Mouse (Mus musculus) megakaryocyte progenitor cell, adult 5-6 weeks (primary cell): ENCODE measurements around the gene Tiam1. TPM values are rescaled to one million over a fixed set of nuclear protein-coding genes. Genes with fewer than 3 reads are reported as not detected.

Experiments used
- ATAC-seq: replicated peaks from 2 replicates; pipeline ENCODE4 v1.8.0; 2016; ENCODE audit warnings: mild to moderate bottlenecking, moderate TSS enrichment, inconsistent platforms; ENCODE audit not compliant: poor library complexity
- total RNA-seq, 2 experiments: library from RNA; stranded (forward) in 1 of 2; stranded (reverse) in 1 of 2; fragments of 157-497, 149-512 nt in 1 of 2; fragments of 200-1000 nt in 1 of 2; gene quantifications; 2 replicates each; pipeline versions ENCODE4 v1.2.3 to v1.2.4; 2015 to 2017

The Tiam1 gene
- total RNA-seq, 2 experiments from 2014 or later: 58.4 to 60.8 TPM

GRCm38 (mm10) chr16:90144541-90144940 lies 972 bp upstream of the Tiam1 start:
- peak; percentile 6; the same call in 1 of the 2 replicates for ATAC-seq

GRCm38 (mm10) chr16:90143416-90143759 lies 181 bp downstream of the Tiam1 start:
- peak; percentile 1; the same call in 1 of the 2 replicates for ATAC-seq

GRCm38 (mm10) chr16:90142574-90143415 lies 774 bp downstream of the Tiam1 start:
- ATAC-seq: no peak

- no peak for ATAC-seq
These were observed 1.4 kb downstream of the Tiam1 start for GRCm38 (mm10) chr16:90142247-90142573.

GRCm38 (mm10) chr16:90141556-90141955 lies 2.0 kb downstream of the Tiam1 start:
- ATAC-seq: no peak

- ATAC-seq: no peak
These were observed 3.0 kb downstream of the Tiam1 start for GRCm38 (mm10) chr16:90140571-90140970.

- ATAC-seq: no peak
These were observed 3.9 kb downstream of the Tiam1 start for GRCm38 (mm10) chr16:90139696-90140095.

- peak; percentile 38 for ATAC-seq
These were observed 5.4 kb downstream of the Tiam1 start for GRCm38 (mm10) chr16:90138151-90138550.

- peak; percentile 59 for ATAC-seq
These were observed 6.4 kb downstream of the Tiam1 start for GRCm38 (mm10) chr16:90137175-90137574.

GRCm38 (mm10) chr16:90135580-90135979 lies 8.0 kb downstream of the Tiam1 start:
- ATAC-seq: peak; percentile 43; the same call in 1 of the 2 replicates

GRCm38 (mm10) chr16:90134351-90134750 lies 9.2 kb downstream of the Tiam1 start:
- no peak for ATAC-seq

GRCm38 (mm10) chr16:90132816-90133215 lies 10.8 kb downstream of the Tiam1 start:
- ATAC-seq: no peak

- ATAC-seq: no peak
These were observed 11.2 kb downstream of the Tiam1 start for GRCm38 (mm10) chr16:90132331-90132730.

- ATAC-seq: no peak
These were observed 14.6 kb downstream of the Tiam1 start for GRCm38 (mm10) chr16:90128817-90129587.

GRCm38 (mm10) chr16:90128361-90128760 lies 15.2 kb downstream of the Tiam1 start:
- no peak for ATAC-seq

- no peak for ATAC-seq
These were observed 18.0 kb downstream of the Tiam1 start for GRCm38 (mm10) chr16:90125318-90126314.

GRCm38 (mm10) chr16:90123091-90123490 lies 20.5 kb downstream of the Tiam1 start:
- no peak for ATAC-seq

GRCm38 (mm10) chr16:90122439-90122838 lies 21.1 kb downstream of the Tiam1 start:
- ATAC-seq: no peak

- ATAC-seq: no peak
These were observed 21.8 kb downstream of the Tiam1 start for GRCm38 (mm10) chr16:90121799-90122198.

GRCm38 (mm10) chr16:90119969-90120368 lies 23.6 kb downstream of the Tiam1 start:
- 0 out of 2 replicates have a peak, but pooled peaks have one; percentile 45 for ATAC-seq
